Mouse (Mus musculus) liver, adult 2 months (tissue): ENCODE measurements at regions not wholly inside any gene's neighbourhood (a gene's known extent, or its start where the extent isn't known, plus 50 kb on each side); places are given as distances from the start of the nearest gene placed in this dataset.

Experiments used
- CTCF ChIP-seq: fragments of 200-500 bp; IDR thresholded peaks from 2 replicates; pipeline ENCODE4 v1.5.1; 2011; ENCODE audit warnings: low read depth, low read length, control low read depth
- POLR2A ChIP-seq: fragments of 200-500 bp; IDR thresholded peaks from 2 replicates; pipeline ENCODE4 v1.6.1; 2011; ENCODE audit warnings: low read length, control low read depth; ENCODE audit not compliant: insufficient read depth; ENCODE audit errors: extremely low read depth

DNA sequence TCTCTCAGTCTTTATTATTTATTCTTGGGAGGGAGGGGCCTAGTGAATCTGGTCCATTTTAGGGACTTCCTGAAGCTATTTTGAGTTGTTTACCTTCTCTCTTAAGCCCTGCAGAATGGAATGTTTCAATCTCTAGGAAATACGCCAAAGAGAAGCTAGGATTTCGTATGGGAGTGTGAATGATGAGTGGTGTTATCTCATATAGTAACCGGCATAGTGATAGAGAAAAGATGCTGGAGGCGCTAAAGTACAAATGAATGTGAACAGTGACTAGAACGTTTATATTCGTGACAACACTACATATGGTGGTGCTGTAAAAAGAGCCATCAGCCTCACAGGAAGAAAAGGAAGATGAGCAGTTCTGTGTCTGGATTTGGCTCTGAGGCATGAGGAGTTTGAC lies 145.2 kb upstream of the Ube2e3 start:
- TF ChIP-seq POLR2A (no peak), CTCF (no peak)
